Mouse (Mus musculus): ENCODE measurements around the gene Tmem30b.

DNA sequence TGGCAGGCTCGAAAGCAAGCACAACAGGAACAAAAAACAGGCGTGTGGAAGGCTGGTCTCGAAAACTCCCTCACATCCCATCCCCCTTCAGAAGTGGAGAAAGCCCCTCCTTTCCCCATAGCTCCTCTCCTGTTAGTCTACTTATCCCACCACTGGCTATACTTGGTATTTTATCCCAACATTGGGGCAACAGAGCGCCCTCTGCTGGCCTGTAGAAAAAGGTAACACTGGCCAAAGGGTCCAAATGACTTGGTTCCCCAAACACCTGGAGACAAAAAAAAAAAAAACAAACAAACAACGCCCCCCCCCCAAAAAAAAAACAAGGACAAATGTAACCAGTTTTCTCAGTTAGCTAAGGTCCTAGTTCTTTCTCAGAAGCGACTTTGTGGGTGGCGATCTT is 13.9 kb upstream of the Tmem30b start:
- TF ChIP-seq CTCF (IDR thresholded peaks at IDR 0.05; ENCODE audit: low read depth) (peak; percentile 60), EP300 (IDR thresholded peaks at IDR 0.05; ENCODE audit: low read depth) (no peak)
